In the genomic region with DNA sequence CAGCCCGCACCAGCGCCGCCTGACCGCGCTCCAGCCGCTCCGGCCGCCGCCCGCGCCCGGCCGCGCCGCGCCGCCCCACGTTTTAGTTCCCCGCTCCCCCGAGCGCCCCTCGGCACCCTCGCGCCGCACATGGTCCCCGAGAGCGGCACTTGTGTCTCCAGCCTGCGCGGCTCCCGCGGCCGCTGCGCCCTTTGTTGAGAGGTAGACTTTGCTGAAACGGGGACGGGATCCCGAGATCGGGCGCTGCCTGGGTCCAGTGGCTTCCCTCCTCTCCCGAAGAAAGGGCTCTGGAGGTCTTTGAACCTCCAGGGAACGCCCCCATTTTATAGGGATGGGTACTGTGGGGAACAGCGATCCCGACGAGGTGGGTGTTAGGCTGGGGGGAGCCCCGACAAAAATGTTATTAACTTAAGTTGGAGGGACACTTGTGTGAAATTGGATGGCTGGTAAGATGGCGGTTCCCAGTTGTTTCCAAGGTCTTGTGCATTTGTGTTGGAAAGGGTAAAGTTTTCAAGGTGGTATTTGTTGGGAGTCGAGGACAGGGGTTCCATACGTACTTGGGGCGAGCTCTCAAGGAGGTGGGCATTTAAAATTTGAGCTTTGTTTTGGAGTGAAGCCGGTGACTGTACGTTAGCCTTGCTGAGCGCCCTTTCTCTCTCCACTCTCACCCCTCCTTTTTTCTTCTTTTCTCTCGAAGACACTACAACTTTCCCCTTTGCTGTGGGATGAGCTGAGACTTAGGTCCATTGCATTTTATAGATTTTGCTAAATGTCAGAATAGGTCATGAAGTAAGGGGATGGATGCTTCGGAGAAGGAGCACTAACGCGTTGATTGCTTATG, we compare ENCODE assay signal across 8 mouse cellular contexts. TPM values are rescaled to one million over a fixed set of nuclear protein-coding genes. Genes with fewer than 3 reads are reported as not detected.
DNase-seq lines count a peak whose midpoint lies in the region; ATAC-seq and TF ChIP-seq lines count a peak whose summit lies in the region.

No protein-coding gene starts in this region.

- ATAC-seq in liver, embryonic 16.5 days (ENCODE audit: low read depth): no peak
- ATAC-seq in activated CD4-positive, CD25-positive, alpha-beta regulatory T cell, adult 4 months: no peak

- H3K4me2 ChIP-seq in liver, embryonic 16.5 days (ENCODE audit: low read depth, low read length): peak overlapping the region; percentile 81

- no peak for TF ChIP-seq CTCF in cortical plate, adult 2 months (IDR thresholded peaks at IDR 0.05; ENCODE audit: extremely low read depth, insufficient read depth, low read length)

- peaks cover 71% of the 10 kb centered on the region for H3K27me3 ChIP-seq in heart, embryonic 10.5 days (ENCODE audit: insufficient read depth, poor library complexity, severe bottlenecking)
- peaks cover 57% of the 10 kb centered on the region for H3K27me3 ChIP-seq in liver, embryonic 16.5 days (ENCODE audit: control insufficient read depth, insufficient read depth, low read depth, low read length)

- DNase-seq in CD4-positive, CD25-positive, alpha-beta regulatory T cell, adult 2 months (ENCODE audit: low read depth, low spot score): peak; percentile 66
- DNase-seq in ZHBTc4 (ENCODE audit: low read depth, low spot score): peak; percentile 69
- DNase-seq in heart, embryonic 10.5 days (ENCODE audit: low spot score): no peak
- peak; percentile 57 for DNase-seq in kidney, adult 9 months
- DNase-seq in retina, postnatal 1 day: peak; percentile 69

- peaks cover 6% of the 10 kb centered on the region; the same call in 1 of the 2 replicates for H3K4me1 ChIP-seq in cortical plate, adult 2 months (ENCODE audit: control insufficient read depth, insufficient read depth, low read length)
- H3K4me1 ChIP-seq in heart, embryonic 10.5 days: peaks cover 17% of the 10 kb centered on the region
- H3K4me1 ChIP-seq in liver, embryonic 16.5 days (ENCODE audit: control insufficient read depth, low read depth, low read length): peaks cover 8% of the 10 kb centered on the region

- 7% methylated on average over 55 of the region's 55 CpGs for WGBS in heart, embryonic 10.5 days
- WGBS in liver, embryonic 16.5 days (ENCODE audit: insufficient replicate concordance): under 1% methylated on average over 47 of the region's 55 CpGs

- no peaks in the 10 kb centered on the region for H3K9me3 ChIP-seq in heart, embryonic 10.5 days
- no peaks in the 10 kb centered on the region for H3K9me3 ChIP-seq in liver, embryonic 16.5 days (replicated peaks; ENCODE audit: control insufficient read depth, low read length)

- peak overlapping the region; percentile 49 for H3K4me3 ChIP-seq in cortical plate, adult 2 months (ENCODE audit: insufficient read depth, low read length)
- peak overlapping the region; percentile 85 for H3K4me3 ChIP-seq in heart, embryonic 10.5 days
- H3K4me3 ChIP-seq in liver, embryonic 16.5 days (ENCODE audit: low read depth, low read length): peak overlapping the region; percentile 72

- peak overlapping the region; percentile 71 for H3K9ac ChIP-seq in liver, embryonic 16.5 days (ENCODE audit: low read depth, low read length)

- no peak overlapping the region for H3K27ac ChIP-seq in cortical plate, adult 2 months (ENCODE audit: insufficient read depth, low read length)
- H3K27ac ChIP-seq in heart, embryonic 10.5 days: peak overlapping the region; percentile 96
- no peak overlapping the region for H3K27ac ChIP-seq in liver, embryonic 16.5 days (ENCODE audit: low read length)

- peaks cover 5% of the 10 kb centered on the region; the same call in 1 of the 2 replicates for H3K36me3 ChIP-seq in heart, embryonic 10.5 days
- H3K36me3 ChIP-seq in liver, embryonic 16.5 days (ENCODE audit: control insufficient read depth, insufficient read depth): no peaks in the 10 kb centered on the region

- TF ChIP-seq POLR2A in cortical plate, adult 2 months (IDR thresholded peaks at IDR 0.05; ENCODE audit: extremely low read depth, insufficient read depth, low read length): no peak

RNA-seq across cellular contexts. Expression of gene Bmi1, which starts 1.0 kb away (rescaled TPM):
- polyA plus RNA-seq in cortical plate, adult 2 months (2012; rRNA removed): 34.7 and 37.1 TPM in 2 replicates
- polyA plus RNA-seq in heart, embryonic 10.5 days (2016; fragmentation: Nextera tagmentation; extraction: Ambion mirVana): 10.0 and 16.0 TPM in 2 replicates
- 3.4 and 4.1 TPM in 2 replicates for polyA plus RNA-seq in liver, embryonic 16.5 days (2015; fragmentation: Nextera tagmentation; extraction: Ambion mirVana)
- 10 to 100 TPM; 10.9 to 11.1 TPM for polyA plus RNA-seq in activated CD4-positive, CD25-positive, alpha-beta regulatory T cell, adult 4 months (2017; shearing (Covaris generic))

RNA-seq across cellular contexts. Expression of gene Commd3, which starts 5.7 kb away (rescaled TPM):
- polyA plus RNA-seq in cortical plate, adult 2 months (2012; rRNA removed): 117 and 125 TPM in 2 replicates
- polyA plus RNA-seq in heart, embryonic 10.5 days (2016; fragmentation: Nextera tagmentation; extraction: Ambion mirVana): 106 and 113 TPM in 2 replicates
- polyA plus RNA-seq in liver, embryonic 16.5 days (2015; fragmentation: Nextera tagmentation; extraction: Ambion mirVana): 80.2 and 90.3 TPM in 2 replicates
- 100 to 1,000 TPM; 210 to 227 TPM for polyA plus RNA-seq in activated CD4-positive, CD25-positive, alpha-beta regulatory T cell, adult 4 months (2017; shearing (Covaris generic))

RNA-seq across cellular contexts. Expression of gene Spag6, which starts 16.0 kb away (rescaled TPM):
- polyA plus RNA-seq in cortical plate, adult 2 months (2012; rRNA removed): 6.7 and 8.9 TPM in 2 replicates
- polyA plus RNA-seq in heart, embryonic 10.5 days (2016; fragmentation: Nextera tagmentation; extraction: Ambion mirVana): not detected in 2 replicates
- not detected in 2 replicates for polyA plus RNA-seq in liver, embryonic 16.5 days (2015; fragmentation: Nextera tagmentation; extraction: Ambion mirVana)
- polyA plus RNA-seq in activated CD4-positive, CD25-positive, alpha-beta regulatory T cell, adult 4 months (2017; shearing (Covaris generic)): not detected
